Mouse (Mus musculus) mesoderm, embryonic 11.5 days (tissue): ENCODE measurements at regions not wholly inside any gene's neighbourhood (a gene's known extent, or its start where the extent isn't known, plus 50 kb on each side); places are given as distances from the start of the nearest gene placed in this dataset.

Experiments
- DNase-seq: peaks from one replicate; pipeline ENCODE4 v3.0.0-alpha.2; 2012; ENCODE audit warnings: low read depth, low spot score

- no peak for DNase-seq
These were observed 715.9 kb upstream of the Kirrel3 start for GRCm38 (mm10) chr9:33769811-33770210.

- DNase-seq = no peak
These were observed 711.5 kb upstream of the Kirrel3 start for GRCm38 (mm10) chr9:33774178-33774577.

GRCm38 (mm10) chr9:33790617-33791016, 695.1 kb upstream of the Kirrel3 start:
- no peak for DNase-seq

DNA sequence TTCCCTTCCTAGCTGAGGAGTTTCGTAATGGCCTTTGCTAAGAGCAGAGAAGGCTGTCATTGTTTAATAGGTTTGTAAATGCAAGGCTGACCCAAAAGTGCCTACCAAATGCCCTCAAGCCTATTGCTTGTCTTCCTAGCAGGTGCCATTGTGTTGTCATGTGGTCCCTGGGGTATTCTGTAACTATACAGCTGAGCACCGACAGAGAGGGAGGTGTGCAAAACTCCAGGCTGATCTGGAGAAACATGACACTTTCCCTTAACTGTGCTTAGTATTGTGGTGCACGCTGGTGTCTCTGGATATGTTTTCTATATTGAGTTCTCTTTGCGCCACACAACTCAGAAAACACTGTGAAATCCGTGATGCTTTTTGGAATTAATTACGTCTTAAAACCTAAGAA, 685.4 kb upstream of the Kirrel3 start:
- DNase-seq = peak; percentile 26

- DNase-seq = no peak
These were observed 684.9 kb upstream of the Kirrel3 start for GRCm38 (mm10) chr9:33800763-33801162.

- DNase-seq = no peak
These were observed 670.8 kb upstream of the Kirrel3 start for GRCm38 (mm10) chr9:33814739-33815368.

DNA sequence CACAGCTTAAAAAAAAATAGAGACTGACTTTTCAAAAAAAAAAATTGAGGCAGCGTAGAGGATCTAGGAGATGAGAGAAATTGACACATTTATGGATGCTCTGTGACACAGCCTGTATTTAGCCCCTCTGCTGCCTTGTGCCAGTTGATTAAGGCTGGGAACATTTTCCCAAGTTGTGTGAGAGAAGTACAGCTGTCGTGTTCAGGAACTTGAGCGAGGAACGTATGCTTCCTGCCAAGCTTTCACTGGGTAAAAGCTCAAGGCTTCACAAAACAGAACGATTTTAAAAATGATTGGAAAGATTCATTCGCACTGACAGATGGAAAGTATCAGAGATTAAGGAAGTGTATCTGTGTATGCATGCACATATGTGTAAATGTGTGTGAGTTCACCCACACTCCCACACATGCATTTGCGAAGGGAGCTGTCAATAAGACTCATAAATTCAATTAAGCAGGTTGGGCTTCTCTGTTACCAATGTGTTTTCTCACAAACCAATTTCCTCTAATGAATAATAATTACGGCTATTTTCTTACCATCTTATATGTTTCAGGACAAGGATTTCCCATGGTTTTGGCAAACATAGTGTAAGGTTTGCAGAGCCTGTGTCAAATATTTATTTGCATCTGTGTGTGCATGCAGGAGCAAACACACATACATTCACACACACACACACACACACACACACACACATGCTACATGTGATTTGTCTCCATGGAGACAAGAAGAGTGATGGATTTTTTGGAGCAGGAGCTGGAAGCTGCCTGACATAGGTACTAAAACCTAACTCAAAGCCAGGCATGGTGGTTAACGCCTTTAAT, 662.9 kb upstream of the Kirrel3 start:
- DNase-seq = no peak

GRCm38 (mm10) chr9:33826116-33826515, 659.6 kb upstream of the Kirrel3 start:
- DNase-seq = no peak

GRCm38 (mm10) chr9:33827409-33827808, 658.3 kb upstream of the Kirrel3 start:
- DNase-seq = no peak

GRCm38 (mm10) chr9:33837666-33838380, 647.9 kb upstream of the Kirrel3 start:
- DNase-seq = no peak

DNA sequence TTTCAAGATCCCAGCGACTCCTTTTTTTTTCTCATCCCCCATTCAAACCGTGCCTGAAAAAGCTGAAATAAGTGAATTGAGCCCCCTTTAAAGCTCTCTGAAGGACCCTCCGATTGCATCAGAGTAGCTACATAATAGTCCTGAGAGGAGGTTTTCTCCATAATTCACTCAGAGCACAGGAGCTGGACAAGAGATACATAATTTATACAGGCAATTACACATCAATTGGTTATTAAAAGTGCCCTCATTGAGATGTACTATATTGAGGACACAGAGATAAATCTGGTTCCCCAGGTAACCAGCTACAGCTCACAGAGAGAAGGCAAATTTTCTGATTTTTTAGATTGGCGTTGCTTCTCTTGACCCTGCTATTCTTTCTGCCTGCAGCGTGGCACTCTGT, 636.1 kb upstream of the Kirrel3 start:
- no peak for DNase-seq

DNA sequence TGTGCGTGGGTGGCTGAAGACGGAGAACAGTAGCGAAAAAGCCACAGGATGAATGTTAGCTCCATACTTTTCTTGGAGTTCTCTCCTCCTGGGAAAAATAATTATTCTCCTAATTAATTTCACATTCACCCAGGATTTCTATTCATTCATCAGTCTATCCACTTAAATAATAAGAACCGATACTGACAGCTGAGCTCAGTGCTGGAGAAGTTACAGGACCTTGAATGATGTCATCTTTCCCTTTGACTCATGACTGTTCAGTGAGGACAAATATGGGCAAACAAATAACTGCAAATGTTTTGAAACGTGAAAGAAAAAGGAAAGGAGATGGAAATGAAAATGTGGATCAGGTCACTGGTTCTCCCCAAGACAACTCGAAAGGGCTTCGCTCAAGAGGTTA, 635.7 kb upstream of the Kirrel3 start:
- DNase-seq = no peak

- DNase-seq = no peak
These were observed 634.7 kb upstream of the Kirrel3 start for GRCm38 (mm10) chr9:33850993-33851392.

DNA sequence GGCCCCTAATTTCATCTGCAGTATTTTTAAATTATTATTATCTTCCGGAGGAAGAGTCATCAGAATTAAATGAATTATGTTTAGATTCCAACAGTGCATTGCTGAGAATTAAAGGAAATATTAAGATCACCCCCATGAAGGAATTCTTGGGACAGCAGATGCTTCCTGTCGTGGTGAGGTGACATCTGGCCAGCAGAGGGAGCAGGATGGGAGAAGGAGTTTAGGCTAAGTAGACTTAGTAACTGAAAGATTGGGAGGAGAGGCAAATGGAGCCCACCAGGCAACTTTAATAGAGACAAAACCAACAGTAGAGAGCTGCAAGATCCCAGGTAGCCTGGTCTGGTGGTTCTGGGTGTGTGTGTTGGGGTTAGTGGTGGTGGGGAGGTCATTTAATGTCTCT, 629.5 kb upstream of the Kirrel3 start:
- DNase-seq = peak; percentile 36

GRCm38 (mm10) chr9:33858511-33858910, 627.2 kb upstream of the Kirrel3 start:
- DNase-seq = peak; percentile 55

DNA sequence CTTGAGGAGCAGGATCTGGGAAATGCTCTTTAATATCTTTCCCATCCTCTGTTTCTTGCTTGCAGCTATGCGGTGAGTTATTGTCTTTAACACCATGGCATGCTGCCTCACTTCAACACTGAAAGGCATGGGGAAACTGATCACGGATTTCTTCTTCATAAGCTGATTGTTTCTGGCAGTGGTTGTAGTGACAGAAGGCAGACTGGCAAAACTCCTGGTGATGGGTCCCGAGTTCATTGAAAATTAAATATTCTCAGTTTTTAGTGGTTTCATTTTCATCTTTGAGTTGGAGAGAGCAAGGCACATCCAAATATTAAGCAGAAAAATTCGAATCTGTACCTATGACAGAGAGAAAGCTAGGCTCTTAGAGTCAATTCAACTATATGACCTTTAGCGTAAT, 617.0 kb upstream of the Kirrel3 start:
- no peak for DNase-seq

GRCm38 (mm10) chr9:33887279-33887678, 598.4 kb upstream of the Kirrel3 start:
- no peak for DNase-seq

DNA sequence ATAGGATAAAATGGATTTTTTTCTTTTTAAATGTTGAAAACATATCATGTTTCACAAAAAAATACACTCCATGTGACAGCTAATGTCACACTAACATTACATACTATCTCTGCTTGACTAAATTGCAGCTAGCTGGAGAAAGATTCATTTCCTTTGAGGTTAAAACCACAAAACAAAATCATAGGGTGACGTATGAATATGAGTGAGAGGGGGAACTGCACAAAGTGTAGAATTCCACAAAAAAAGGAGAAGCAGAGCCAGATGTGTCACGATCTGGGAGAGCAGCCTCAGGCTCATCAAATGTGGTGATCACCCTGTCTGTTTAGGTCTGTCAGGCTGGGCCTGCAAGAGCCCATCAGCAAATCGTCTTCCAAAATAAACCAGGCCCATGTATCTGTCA, 593.7 kb upstream of the Kirrel3 start:
- DNase-seq = no peak

DNA sequence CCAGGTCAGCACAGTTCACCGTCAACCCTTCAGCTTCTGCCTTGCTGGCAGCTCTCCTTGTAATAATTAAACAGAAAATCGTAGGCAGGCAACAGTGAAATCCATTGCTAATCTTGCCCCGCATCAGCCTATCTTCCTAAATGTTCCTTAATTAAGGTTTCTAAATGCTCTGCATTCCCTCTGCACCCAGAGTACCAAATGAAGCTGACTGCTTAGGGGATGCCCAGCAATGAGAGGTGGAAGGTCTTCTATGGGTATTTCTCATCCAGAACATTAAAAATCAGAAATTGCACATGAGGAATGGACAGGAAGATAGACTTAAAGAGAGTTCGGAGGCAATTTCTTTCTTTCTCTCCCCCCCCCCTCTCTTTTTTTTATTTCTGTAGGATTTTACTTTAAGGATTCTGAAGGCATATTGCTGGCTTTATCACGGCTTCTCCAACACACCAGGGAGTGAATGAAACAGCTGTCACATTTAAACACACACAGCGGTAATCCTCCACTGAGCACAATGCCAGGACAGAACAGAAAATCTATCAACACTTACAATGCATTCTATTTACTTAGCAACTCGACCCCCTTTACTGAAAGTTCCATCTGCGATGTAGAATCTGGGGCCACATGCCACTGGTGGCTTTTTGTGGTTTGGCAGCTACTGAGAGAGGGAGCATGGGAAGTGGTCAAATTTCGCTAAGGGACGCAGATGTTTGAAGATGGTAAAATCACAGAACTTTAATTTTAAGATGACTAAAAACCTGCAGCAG, 584.2 kb upstream of the Kirrel3 start:
- peak; percentile 28 for DNase-seq

- DNase-seq = peak; percentile 12
These were observed 581.6 kb upstream of the Kirrel3 start for GRCm38 (mm10) chr9:33903991-33904570.

DNA sequence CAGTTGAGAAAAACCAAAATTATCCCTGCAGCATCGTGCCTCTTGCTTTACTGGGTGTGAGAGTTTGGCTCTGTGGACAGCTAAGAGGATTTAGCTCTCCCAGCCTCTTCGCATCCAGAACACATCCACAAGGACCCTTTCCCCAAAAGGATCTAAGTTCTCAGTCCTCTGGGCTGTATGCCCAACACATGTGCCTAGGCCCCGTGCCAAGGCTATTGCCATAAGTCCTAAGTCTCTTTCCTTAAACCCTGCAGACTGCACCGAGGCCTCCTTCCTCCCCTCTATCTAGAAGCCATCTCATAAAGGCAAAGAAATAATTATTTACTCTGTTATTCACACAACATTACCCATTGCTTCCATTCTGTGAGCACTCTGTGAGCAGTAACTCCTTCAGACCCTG, 570.8 kb upstream of the Kirrel3 start:
- no peak for DNase-seq
